Mouse (Mus musculus) cerebellum, adult 18-20 months (tissue): ENCODE results near the gene Klf13.
A peak's percentile ranks its signal among the peaks of the same experiment; 100 is the strongest.

Source experiments
- DNase-seq, 2 experiments: peaks; one replicate each; pipeline ENCODE4 v3.0.0; 2021

Klf13 gene

GRCm38 (mm10) chr7:63947514-63948487 is 9.1 kb upstream of the Klf13 start:
- DNase-seq, result no peak

GRCm38 (mm10) chr7:63943946-63944345 is 5.2 kb upstream of the Klf13 start:
- DNase-seq, result no peak

GRCm38 (mm10) chr7:63941501-63941900 is 2.8 kb upstream of the Klf13 start:
- DNase-seq, result no peak

GRCm38 (mm10) chr7:63941050-63941449 is 2.3 kb upstream of the Klf13 start:
- DNase-seq, result no peak

- DNase-seq, result no peak
Measured at GRCm38 (mm10) chr7:63940321-63940720, 1.6 kb upstream of the Klf13 start.

GRCm38 (mm10) chr7:63939397-63939951 is 759 bp upstream of the Klf13 start:
- peak; percentile 78 to 85 for DNase-seq

GRCm38 (mm10) chr7:63938066-63938913 is 425 bp downstream of the Klf13 start:
- DNase-seq, result peak; percentile 60 to 75

GRCm38 (mm10) chr7:63937236-63938065 is 1.3 kb downstream of the Klf13 start:
- peak; percentile 74 to 91 for DNase-seq

- DNase-seq, result no peak
Measured at GRCm38 (mm10) chr7:63936986-63937235, 1.8 kb downstream of the Klf13 start.

- DNase-seq, result peak; percentile 83 to 87
Measured at GRCm38 (mm10) chr7:63936188-63936985, 2.3 kb downstream of the Klf13 start.

- peak in 1 of 2 experiments; percentile 63 for DNase-seq
Measured at GRCm38 (mm10) chr7:63935809-63936187, 2.9 kb downstream of the Klf13 start.

GRCm38 (mm10) chr7:63934530-63934929 is 4.2 kb downstream of the Klf13 start:
- DNase-seq, result peak; percentile 56 to 57

- DNase-seq, result peak; percentile 7 to 36
Measured at GRCm38 (mm10) chr7:63933905-63934304, 4.8 kb downstream of the Klf13 start.

GRCm38 (mm10) chr7:63932461-63932860 is 6.3 kb downstream of the Klf13 start:
- DNase-seq, result peak; percentile 2 to 10

- DNase-seq, result peak; percentile 4 to 12
Measured at GRCm38 (mm10) chr7:63930766-63931165, 7.9 kb downstream of the Klf13 start.

- DNase-seq, result peak in 1 of 2 experiments; percentile 6
Measured at GRCm38 (mm10) chr7:63930132-63930531, 8.6 kb downstream of the Klf13 start.

- peak; percentile 60 to 65 for DNase-seq
Measured at GRCm38 (mm10) chr7:63929080-63929479, 9.6 kb downstream of the Klf13 start.

- peak in 1 of 2 experiments; percentile 31 for DNase-seq
Measured at GRCm38 (mm10) chr7:63927121-63927520, 11.6 kb downstream of the Klf13 start.

- DNase-seq, result peak; percentile 55 to 68
Measured at GRCm38 (mm10) chr7:63926492-63926891, 12.2 kb downstream of the Klf13 start.

GRCm38 (mm10) chr7:63925413-63926360 is 13.0 kb downstream of the Klf13 start:
- DNase-seq, result peak in 1 of 2 experiments; percentile 55
